Mouse (Mus musculus) erythroblast, embryonic 14.5 days (primary cell): ENCODE data around the gene Anxa6. TPM values are rescaled to one million over a fixed set of nuclear protein-coding genes. Genes with fewer than 3 reads are reported as not detected.

Source experiments
- H3K27me3 ChIP-seq: 2 replicates; pipeline ENCODE4 v1.6.1; 2012; ENCODE audit warnings: inconsistent platforms; ENCODE audit not compliant: control insufficient read depth
- H3K36me3 ChIP-seq: 2 replicates; pipeline ENCODE4 v1.6.1; 2012; ENCODE audit warnings: mild to moderate bottlenecking, inconsistent platforms; ENCODE audit not compliant: control insufficient read depth
- H3K4me1 ChIP-seq: 2 replicates; pipeline ENCODE4 v1.6.1; 2012; ENCODE audit warnings: inconsistent platforms; ENCODE audit not compliant: control insufficient read depth
- H3K4me3 ChIP-seq: replicated peaks from 2 replicates; pipeline ENCODE3; 2012; ENCODE audit warnings: moderate library complexity, mild to moderate bottlenecking, inconsistent platforms
- H3K9me3 ChIP-seq: 2 replicates; pipeline ENCODE4 v1.6.1; 2012; ENCODE audit warnings: low read length, inconsistent platforms, mixed read lengths; ENCODE audit not compliant: control insufficient read depth
- GATA1 ChIP-seq: IDR thresholded peaks from 2 replicates; pipeline ENCODE4 v1.6.1; 2012; ENCODE audit warnings: low read length, inconsistent platforms, mixed read lengths
- TAL1 ChIP-seq: IDR thresholded peaks from 3 replicates; pipeline ENCODE4 v1.6.1; 2012; ENCODE audit warnings: low read length, inconsistent platforms, mixed read lengths
- polyA plus RNA-seq: library from polyadenylated mRNA; stranded (reverse); fragments of >175 nt; gene quantifications from 2 replicates; pipeline ENCODE4 v1.2.3, GENCODE M21; 2012

Gene Anxa6
- polyA plus RNA-seq, 1 experiment: 0.23 TPM

GRCm38 (mm10) chr11:54988754-54989349 is 44.4 kb downstream of the Anxa6 start:
- TF ChIP-seq GATA1 (no peak), TAL1 (no peak)
- H3K4me3 ChIP-seq: no peak overlapping the region

GRCm38 (mm10) chr11:54987974-54988373 is 45.3 kb downstream of the Anxa6 start:
- Histone ChIP-seq H3K27me3 (no peaks in the 10 kb centered on the region), H3K4me1 (no peaks in the 10 kb centered on the region), H3K36me3 (peaks cover 3% of the 10 kb centered on the region; the same call in 1 of the 2 replicates), H3K9me3 (peaks cover 3% of the 10 kb centered on the region; the same call in 1 of the 2 replicates), H3K4me3 (no peak overlapping the region)
- TF ChIP-seq TAL1: no peak
- no peak for TF ChIP-seq GATA1

More at GRCm38 (mm10) chr11:54988754-54989349, 44.4 kb downstream of the Anxa6 start:
- Histone ChIP-seq H3K27me3 (no peaks in the 10 kb centered on the region), H3K9me3 (peaks cover 3% of the 10 kb centered on the region; the same call in 1 of the 2 replicates), H3K36me3 (peaks cover 3% of the 10 kb centered on the region; the same call in 1 of the 2 replicates), H3K4me1 (no peaks in the 10 kb centered on the region)

DNA sequence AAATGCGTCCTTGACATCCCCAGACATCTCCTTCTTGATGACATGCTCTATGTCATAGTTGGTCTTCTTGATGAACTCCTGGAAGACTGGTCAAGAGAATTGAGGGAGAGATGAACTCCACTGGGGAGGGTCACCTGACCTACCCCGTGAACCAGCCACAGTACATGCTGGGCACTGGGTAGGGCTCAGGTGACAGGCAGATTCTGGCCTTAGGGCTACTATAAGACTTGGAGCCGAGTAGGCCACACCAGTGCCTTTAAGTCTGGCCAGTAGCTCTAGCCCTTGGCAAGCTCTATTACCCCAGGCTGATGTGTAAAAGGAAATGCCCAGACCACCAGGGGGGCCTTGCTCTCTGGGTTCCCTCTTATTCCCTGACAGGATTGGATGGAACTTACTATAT is 48.2 kb downstream of the Anxa6 start:
- H3K9me3 ChIP-seq: peaks cover 3% of the 10 kb centered on the region; the same call in 1 of the 2 replicates
- no peak overlapping the region for H3K4me3 ChIP-seq
- H3K27me3 ChIP-seq: no peaks in the 10 kb centered on the region
- peaks cover 9% of the 10 kb centered on the region for H3K36me3 ChIP-seq
- H3K4me1 ChIP-seq: no peaks in the 10 kb centered on the region
- no peak for TF ChIP-seq TAL1
- TF ChIP-seq GATA1: no peak

DNA sequence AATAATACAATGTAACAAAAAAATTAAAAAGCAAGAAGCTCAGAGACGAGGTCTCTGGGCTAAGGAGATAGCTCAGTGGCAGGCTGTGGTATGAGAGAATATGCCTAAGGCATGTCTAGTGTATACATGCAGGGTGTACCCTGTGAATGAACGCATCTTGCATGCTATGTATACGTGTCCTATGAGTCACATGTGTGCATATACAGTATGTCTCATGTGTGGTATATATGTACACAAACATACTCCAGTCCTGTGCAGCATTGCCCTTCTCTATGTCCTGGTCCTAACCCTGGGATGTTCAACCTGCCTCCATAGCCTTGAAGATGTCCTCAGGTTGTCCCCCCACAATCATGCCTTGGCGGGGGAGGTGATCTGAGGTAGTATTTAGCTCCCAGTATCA is 48.7 kb downstream of the Anxa6 start:
- TF ChIP-seq TAL1: no peak
- Histone ChIP-seq H3K4me1 (no peaks in the 10 kb centered on the region), H3K4me3 (no peak overlapping the region), H3K27me3 (no peaks in the 10 kb centered on the region), H3K9me3 (peaks cover 3% of the 10 kb centered on the region; the same call in 1 of the 2 replicates), H3K36me3 (peaks cover 12% of the 10 kb centered on the region)

GRCm38 (mm10) chr11:54984085-54984484 is 49.2 kb downstream of the Anxa6 start:
- peaks cover 17% of the 10 kb centered on the region for H3K36me3 ChIP-seq

GRCm38 (mm10) chr11:54982520-54982919 is 50.7 kb downstream of the Anxa6 start:
- TF ChIP-seq TAL1 (no peak), GATA1 (no peak)
- Histone ChIP-seq H3K4me1 (peaks cover 17% of the 10 kb centered on the region), H3K4me3 (no peak overlapping the region), H3K9me3 (no peaks in the 10 kb centered on the region), H3K27me3 (no peaks in the 10 kb centered on the region), H3K36me3 (peaks cover 20% of the 10 kb centered on the region)

More at GRCm38 (mm10) chr11:54984085-54984484, 49.2 kb downstream of the Anxa6 start:
- TF ChIP-seq GATA1 (no peak), TAL1 (no peak)
- no peaks in the 10 kb centered on the region for H3K27me3 ChIP-seq
- H3K4me3 ChIP-seq: no peak overlapping the region
- peaks cover 3% of the 10 kb centered on the region; the same call in 1 of the 2 replicates for H3K9me3 ChIP-seq
- H3K4me1 ChIP-seq: peaks cover 2% of the 10 kb centered on the region

DNA sequence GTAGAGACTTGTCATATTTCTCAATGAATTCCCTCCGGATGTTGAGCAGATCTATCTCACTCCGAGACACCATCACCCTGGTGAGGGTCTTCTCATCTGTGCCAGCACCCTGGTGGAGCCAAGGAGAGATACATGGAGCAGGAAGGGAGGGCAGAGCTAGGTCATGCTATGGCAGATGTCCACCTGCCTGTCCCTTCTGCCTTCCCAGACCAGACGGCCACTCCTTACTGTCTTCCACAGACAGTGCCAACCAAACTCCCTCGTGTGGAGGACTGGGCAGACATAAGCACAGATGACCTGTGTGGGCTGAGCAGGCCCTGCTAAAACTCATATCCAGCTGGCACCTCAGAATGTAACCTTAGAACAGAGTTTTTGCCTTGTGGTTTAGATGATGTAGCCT is 51.6 kb downstream of the Anxa6 start:
- H3K36me3 ChIP-seq: peaks cover 20% of the 10 kb centered on the region
- H3K27me3 ChIP-seq: no peaks in the 10 kb centered on the region
- H3K4me1 ChIP-seq: peaks cover 20% of the 10 kb centered on the region
- H3K4me3 ChIP-seq: no peak overlapping the region
- TF ChIP-seq GATA1 (no peak), TAL1 (no peak)
- no peaks in the 10 kb centered on the region for H3K9me3 ChIP-seq

- Histone ChIP-seq H3K4me3 (no peak overlapping the region), H3K27me3 (no peaks in the 10 kb centered on the region), H3K4me1 (peaks cover 33% of the 10 kb centered on the region), H3K9me3 (no peaks in the 10 kb centered on the region), H3K36me3 (peaks cover 20% of the 10 kb centered on the region)
- TF ChIP-seq TAL1 (no peak), GATA1 (no peak)
Observed at GRCm38 (mm10) chr11:54977385-54977937, 55.8 kb downstream of the Anxa6 start.

GRCm38 (mm10) chr11:54976351-54976750 is 56.9 kb downstream of the Anxa6 start:
- no peaks in the 10 kb centered on the region for H3K27me3 ChIP-seq
- TF ChIP-seq GATA1 (no peak), TAL1 (no peak)
- H3K9me3 ChIP-seq: no peaks in the 10 kb centered on the region
- H3K4me1 ChIP-seq: peaks cover 39% of the 10 kb centered on the region
- no peak overlapping the region for H3K4me3 ChIP-seq
- peaks cover 12% of the 10 kb centered on the region for H3K36me3 ChIP-seq

DNA sequence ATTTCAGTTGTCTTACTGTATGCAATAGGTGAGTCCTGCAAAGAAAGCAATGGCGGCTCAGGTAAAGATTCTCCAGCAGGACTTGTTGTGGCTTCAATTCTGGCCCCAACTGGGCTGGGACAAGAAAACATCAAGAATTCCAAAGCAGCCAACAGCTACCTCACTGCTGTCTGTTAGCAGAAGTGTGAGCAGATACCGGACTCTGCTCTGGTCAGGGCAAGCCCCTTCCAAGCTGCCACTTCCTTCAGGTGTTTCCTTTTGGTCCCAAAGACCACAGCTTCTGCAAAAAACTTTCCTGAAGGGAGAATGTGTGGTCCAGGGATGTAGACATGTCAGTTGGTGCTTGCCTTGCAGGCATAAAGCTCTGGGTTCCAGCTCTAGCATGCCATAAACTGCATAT is 57.5 kb downstream of the Anxa6 start:
- no peaks in the 10 kb centered on the region for H3K9me3 ChIP-seq
- no peak overlapping the region for H3K4me3 ChIP-seq
- peaks cover 43% of the 10 kb centered on the region for H3K4me1 ChIP-seq
- no peaks in the 10 kb centered on the region for H3K27me3 ChIP-seq
- TF ChIP-seq GATA1: no peak
- TF ChIP-seq TAL1: no peak
- peaks cover 10% of the 10 kb centered on the region for H3K36me3 ChIP-seq
